Mouse (Mus musculus) heart, postnatal 0 days (tissue): ENCODE measurements around the gene Fmn2. TPM values are rescaled to one million over a fixed set of nuclear protein-coding genes. Genes with fewer than 3 reads are reported as not detected.

Experiments
- ATAC-seq: fragments of 200-750 bp; cut with Nextera tagmentation; 2 replicates; pipeline ENCODE4 v1.8.0; 2017; ENCODE audit warnings: low read depth, moderate number of reproducible peaks, moderate library complexity; ENCODE audit not compliant: insufficient read depth
- DNase-seq: peaks from one replicate; pipeline ENCODE4 v3.0.0-alpha.2; 2016; ENCODE audit warnings: low spot score
- H3K27ac ChIP-seq: fragments of 300-500 bp; sonication (generic); 2 replicates; pipeline ENCODE4 v1.5.1; 2014; ENCODE audit warnings: low read depth, mild to moderate bottlenecking
- H3K27me3 ChIP-seq: fragments of 300-500 bp; sonication (generic); 2 replicates; pipeline ENCODE4 v1.6.1; 2014; ENCODE audit warnings: low read length, mixed read lengths; ENCODE audit not compliant: control insufficient read depth, insufficient read depth
- H3K36me3 ChIP-seq: fragments of 300-500 bp; sonication (generic); replicated peaks from 2 replicates; pipeline ENCODE4 v1.6.1; 2014; ENCODE audit warnings: low read length, mixed read lengths; ENCODE audit not compliant: control insufficient read depth, insufficient read depth
- H3K4me1 ChIP-seq: fragments of 300-500 bp; sonication (generic); 2 replicates; pipeline ENCODE4 v1.6.1; 2014; ENCODE audit warnings: antibody characterized with exemption; ENCODE audit not compliant: control insufficient read depth, insufficient read depth
- H3K4me2 ChIP-seq: fragments of 300-500 bp; sonication (generic); 2 replicates; pipeline ENCODE4 v1.6.1; 2014; ENCODE audit warnings: low read depth, mild to moderate bottlenecking, low read length, moderate library complexity
- H3K4me3 ChIP-seq: fragments of 300-500 bp; sonication (generic); 2 replicates; pipeline ENCODE4 v1.5.1; 2014; ENCODE audit warnings: low read depth, low read length
- H3K9ac ChIP-seq: fragments of 300-500 bp; sonication (generic); replicated peaks from 2 replicates; pipeline ENCODE4 v1.6.1; 2014; ENCODE audit warnings: low read depth, low read length, mixed read lengths
- H3K9me3 ChIP-seq: fragments of 300-500 bp; sonication (generic); replicated peaks from 2 replicates; pipeline ENCODE4 v1.6.1; 2016; ENCODE audit warnings: low read length; ENCODE audit not compliant: control insufficient read depth
- CTCF ChIP-seq: IDR thresholded peaks from 2 replicates; pipeline ENCODE4 v1.5.1; 2016; ENCODE audit warnings: antibody characterized with exemption, control low read depth, low read depth
- EP300 ChIP-seq: IDR thresholded peaks from 2 replicates; pipeline ENCODE4 v1.6.1; 2016; ENCODE audit warnings: antibody characterized with exemption, low read depth
- WGBS: fragments of 180-500 bp; shearing (Covaris S2); extraction: QIAGEN DNeasy Blood & Tissue Kit; methylation state at CpG from one replicate; pipeline ENCODE4 v1.1.7; 2014; 5-methylcytosine and 5-hydroxymethylcytosine counted together
- polyA plus RNA-seq: library from polyadenylated mRNA; unstranded; fragments of >200 nt; fragmentation: Nextera tagmentation; extraction: Ambion mirVana; gene quantifications from 2 replicates; pipeline ENCODE4 v1.2.1, GENCODE M21; 2015
- total RNA-seq: library from RNA; depleted of rRNA; stranded (reverse); fragments of >200 nt; gene quantifications from 2 replicates; pipeline ENCODE4 v1.2.3, GENCODE M21; 2014; ENCODE audit warnings: low replicate concordance

The Fmn2 gene
- total and polyA plus RNA-seq, 2 experiments from 2014 or later = 0.07 TPM; not detected in 1

GRCm38 (mm10) chr1:174558488-174558887, 56.9 kb downstream of the Fmn2 start:
- Histone ChIP-seq H3K9me3 (no peaks in the 10 kb centered on the region), H3K4me2 (no peak overlapping the region), H3K4me1 (no peaks in the 10 kb centered on the region), H3K9ac (no peak overlapping the region), H3K36me3 (no peaks in the 10 kb centered on the region), H3K4me3 (no peak overlapping the region), H3K27ac (no peak overlapping the region), H3K27me3 (no peaks in the 10 kb centered on the region)
- WGBS = 76% methylated on average over 2 of the region's 2 CpGs
- no peak for DNase-seq
- ATAC-seq = no peak
- TF ChIP-seq CTCF (no peak), EP300 (no peak)

DNA sequence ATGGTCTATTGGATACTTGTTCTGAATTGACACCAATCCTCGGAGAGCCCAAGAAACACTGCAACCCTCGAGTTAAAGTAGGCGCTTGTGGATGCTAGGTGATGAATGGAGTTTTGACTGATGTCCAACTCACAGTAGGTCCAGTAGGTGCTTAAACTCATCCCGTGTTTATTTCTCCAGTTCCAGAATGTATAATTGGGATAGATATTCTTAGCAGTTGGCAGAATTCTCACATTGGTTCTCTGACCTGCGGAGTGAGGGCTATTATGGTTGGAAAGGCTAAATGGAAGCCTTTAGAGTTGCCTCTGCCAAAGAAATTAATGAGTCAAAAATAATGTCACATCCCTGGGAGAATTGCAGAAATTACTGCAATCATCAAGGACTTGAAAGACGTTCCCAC, 62.9 kb downstream of the Fmn2 start:
- no peak overlapping the region for H3K4me2 ChIP-seq
- 71% methylated on average over 6 of the region's 6 CpGs for WGBS
- no peaks in the 10 kb centered on the region for H3K27me3 ChIP-seq
- no peak overlapping the region for H3K27ac ChIP-seq
- no peaks in the 10 kb centered on the region for H3K4me1 ChIP-seq
- ATAC-seq = no peak
- H3K4me3 ChIP-seq = no peak overlapping the region
- H3K9ac ChIP-seq = no peak overlapping the region
- H3K9me3 ChIP-seq = no peaks in the 10 kb centered on the region
- no peak for TF ChIP-seq EP300
- TF ChIP-seq CTCF = no peak
- H3K36me3 ChIP-seq = no peaks in the 10 kb centered on the region
- no peak for DNase-seq

DNA sequence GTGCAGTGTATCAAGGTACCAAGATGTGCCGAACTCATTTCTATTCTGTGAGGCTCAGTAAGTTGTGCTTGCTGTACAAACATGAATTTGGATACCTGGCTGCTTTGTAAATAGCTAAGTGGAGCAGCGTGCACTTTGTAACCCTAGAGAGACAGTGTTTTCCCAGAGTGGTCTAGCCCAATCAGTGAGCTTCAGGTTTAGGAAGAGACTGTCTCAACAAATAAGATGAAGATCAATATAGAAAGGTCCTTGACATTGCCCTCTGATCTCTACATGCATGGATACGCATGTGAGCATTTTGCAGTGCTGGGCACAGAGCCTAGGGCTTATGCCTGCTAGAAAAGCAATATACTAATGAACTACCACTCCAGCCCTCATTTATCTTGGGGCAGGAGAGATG, 67.0 kb downstream of the Fmn2 start:
- WGBS = 84% methylated on average over 3 of the region's 3 CpGs
- Histone ChIP-seq H3K27ac (no peak overlapping the region), H3K27me3 (no peaks in the 10 kb centered on the region), H3K4me1 (no peaks in the 10 kb centered on the region), H3K4me3 (no peak overlapping the region), H3K4me2 (no peak overlapping the region), H3K9me3 (no peaks in the 10 kb centered on the region), H3K36me3 (no peaks in the 10 kb centered on the region), H3K9ac (no peak overlapping the region)
- TF ChIP-seq EP300 (no peak), CTCF (no peak)
- DNase-seq = no peak
- no peak for ATAC-seq

DNA sequence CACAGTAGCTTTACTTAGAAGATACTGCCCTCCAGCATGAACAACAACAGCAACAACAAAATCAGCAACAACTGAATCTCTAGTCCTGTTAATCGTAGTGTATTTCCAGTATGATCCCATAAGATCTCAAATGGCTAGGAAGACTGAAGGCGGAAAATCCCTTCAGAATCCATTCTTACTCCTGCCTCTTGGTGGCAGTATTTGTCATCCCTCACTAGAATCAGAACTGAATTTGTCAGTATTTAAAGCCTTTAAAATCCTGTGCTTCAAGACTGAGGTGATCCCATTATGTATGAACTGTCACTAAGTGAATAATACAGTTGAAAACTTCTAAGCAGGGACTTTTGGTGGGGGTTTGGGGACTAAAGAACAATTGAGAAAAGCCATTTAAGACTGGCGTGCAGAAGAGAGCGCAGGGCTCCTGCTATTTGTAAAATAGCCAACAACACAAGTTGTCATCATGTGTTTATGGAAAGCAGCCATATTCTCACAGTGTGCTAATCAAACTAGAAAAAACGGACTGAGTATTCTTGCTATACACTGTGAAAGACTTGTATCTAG, 90.9 kb downstream of the Fmn2 start:
- peak; percentile 26 for DNase-seq
- Histone ChIP-seq H3K4me2 (no peak overlapping the region), H3K36me3 (no peaks in the 10 kb centered on the region), H3K27me3 (no peaks in the 10 kb centered on the region), H3K4me1 (no peaks in the 10 kb centered on the region), H3K4me3 (no peak overlapping the region), H3K27ac (no peak overlapping the region), H3K9me3 (no peaks in the 10 kb centered on the region), H3K9ac (no peak overlapping the region)
- ATAC-seq = no peak
- TF ChIP-seq CTCF (peak; percentile 48), EP300 (no peak)
- 45% methylated on average over 5 of the region's 5 CpGs for WGBS

GRCm38 (mm10) chr1:174594989-174595388, 93.4 kb downstream of the Fmn2 start:
- no peak overlapping the region for H3K4me3 ChIP-seq
- no peaks in the 10 kb centered on the region for H3K4me1 ChIP-seq
- H3K36me3 ChIP-seq = no peaks in the 10 kb centered on the region
- H3K9ac ChIP-seq = no peak overlapping the region
- H3K4me2 ChIP-seq = no peak overlapping the region
- 3% methylated on average over 4 of the region's 4 CpGs for WGBS
- no peak for TF ChIP-seq EP300
- peak; percentile 79 for TF ChIP-seq CTCF
- H3K27ac ChIP-seq = no peak overlapping the region
- peak; percentile 37 for DNase-seq
- H3K9me3 ChIP-seq = no peaks in the 10 kb centered on the region
- no peak for ATAC-seq
- no peaks in the 10 kb centered on the region for H3K27me3 ChIP-seq

GRCm38 (mm10) chr1:174597495-174597894, 95.9 kb downstream of the Fmn2 start:
- no peak for DNase-seq
- no peaks in the 10 kb centered on the region for H3K27me3 ChIP-seq

More at GRCm38 (mm10) chr1:174597495-174597894, 95.9 kb downstream of the Fmn2 start:
- Histone ChIP-seq H3K9ac (no peak overlapping the region), H3K4me3 (no peak overlapping the region), H3K36me3 (no peaks in the 10 kb centered on the region), H3K4me2 (no peak overlapping the region), H3K4me1 (no peaks in the 10 kb centered on the region), H3K9me3 (no peaks in the 10 kb centered on the region), H3K27ac (no peak overlapping the region)
- TF ChIP-seq EP300 (no peak), CTCF (no peak)
- no peak for ATAC-seq
- 46% methylated on average over 3 of the region's 3 CpGs for WGBS
